Comparison of ENCODE assay signal across 25 mouse cellular contexts in genomic region chr13:93061311-93061710, GRCm38 (mm10).
A peak's percentile ranks its signal among the peaks of the same experiment; 100 is the strongest.
DNase-seq lines count a peak whose midpoint lies in the region; TF ChIP-seq lines count a peak whose summit lies in the region.
"Had no signal": no experiment of that assay in that cellular context is flagged by ENCODE, and none has a peak within 500 bp of the region (broad histone marks: within the 10 kb centered on the region; RNA-seq: fewer than 3 reads in every experiment).

No protein-coding gene starts in this region.

- no peak overlapping the region for H3K4me3 ChIP-seq in left cerebral cortex, adult 2 months
- H3K4me3 ChIP-seq: embryonic facial prominence, embryonic 10.5 days; embryonic facial prominence, embryonic 13.5 days; erythroblast, embryonic 14.5 days; forebrain, embryonic 12.5 days; forebrain, embryonic 15.5 days; heart, embryonic 12.5 days; heart, embryonic 15.5 days had no signal

- H3K27ac ChIP-seq in left cerebral cortex, adult 2 months, result peak overlapping the region; percentile 53
- H3K27ac ChIP-seq: embryonic facial prominence, embryonic 10.5 days; embryonic facial prominence, embryonic 13.5 days; forebrain, embryonic 12.5 days; forebrain, embryonic 15.5 days; heart, embryonic 15.5 days; hindbrain, embryonic 14.5 days; hindbrain, postnatal 0 days had no signal

- no peak for TF ChIP-seq CTCF in left cerebral cortex, adult 2 months (IDR thresholded peaks at IDR 0.05)

- peak; percentile 23 for DNase-seq in adrenal gland, adult 2 months
- DNase-seq in adrenal gland, postnatal 14 days, result no peak
- no peak for DNase-seq in left cerebral cortex, adult 2 months (ENCODE audit: extremely low spot score in 1 of 2, low spot score in 2 of 2)
- DNase-seq in left cerebral cortex, postnatal 10 days (ENCODE audit: extremely low spot score in 1 of 2, low spot score in 2 of 2), result no peak
- peak; percentile 61 for DNase-seq in Muller cell, postnatal 12 days (ENCODE audit: inconsistent ontology term)
- peak; percentile 65 for DNase-seq in brain, adult 2 months (ENCODE audit: low read depth, low spot score)
- DNase-seq in thymus, adult 18-20 months, result no peak
- DNase-seq: adrenal gland, postnatal 10 days; cerebellum, adult 18-20 months; cerebellum, adult 9-10 months; cerebellum, postnatal 14 days; gastrocnemius, postnatal 14 days; heart, adult 18-20 months; heart, postnatal 10 days; heart, postnatal 4 days; kidney, adult 18-20 months had no signal

- intact Hi-C loops in left cerebral cortex, adult 2 months (cut with DNase I), result no loop called here
- intact Hi-C loops in left cerebral cortex, postnatal 10 days (cut with DNase I), result loop anchor here (5.0 to 10.0 kb wide), 2 partner anchors 59 to 307 kb away; no protein-coding TSS in a partner anchor

Comparison
In these comparisons a context has a peak if more than half of its experiments do, and no peak if none do; other contexts are left out.
1. DNase-seq: peak in adrenal gland, adult 2 months (single experiment), Muller cell, postnatal 12 days (single experiment) and brain, adult 2 months (single experiment); none in adrenal gland, postnatal 14 days (single experiment), left cerebral cortex, adult 2 months (0 of 2), left cerebral cortex, postnatal 10 days (0 of 2) and thymus, adult 18-20 months (0 of 2).